Mouse (Mus musculus): Measurements from ENCODE around the gene Baz2a.
"Not testable (repeated sequence)": the region's sequence is repeated elsewhere in the genome, so short reads cannot be mapped to it uniquely, and the experiment has no call there.

The Baz2a gene

DNA sequence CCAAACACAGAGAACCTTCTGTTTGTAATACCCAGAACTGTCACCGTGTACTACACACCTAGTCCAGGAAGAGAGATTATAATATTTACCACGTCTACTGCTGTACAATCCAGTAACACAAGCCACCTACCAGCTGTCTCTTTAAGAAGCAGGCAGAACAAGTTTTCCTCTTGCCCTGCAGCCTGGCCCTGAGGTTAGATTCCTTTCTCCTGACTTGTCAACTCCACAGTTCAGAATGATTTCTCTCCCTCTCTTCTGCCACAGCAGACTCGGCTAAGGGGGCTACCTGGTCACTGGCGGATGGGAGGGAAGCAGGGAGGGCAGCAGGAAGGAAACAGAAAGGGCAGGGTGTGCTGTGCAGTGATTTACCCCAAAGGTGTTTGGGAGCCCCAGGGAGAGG lies 52.3 kb downstream of the Baz2a start:
- peaks cover 40% of the 10 kb centered on the region for H3K36me3 ChIP-seq (ENCODE audit: insufficient read depth, low read length)
- no peak overlapping the region for H3K4me3 ChIP-seq (replicated peaks; ENCODE audit: low read length)
- no peaks in the 10 kb centered on the region for H3K9me3 ChIP-seq (ENCODE audit: low read length)
- peaks cover 63% of the 10 kb centered on the region for H3K4me1 ChIP-seq (replicated peaks; ENCODE audit: low read depth, low read length)
- TF ChIP-seq NANOG (IDR thresholded peaks at IDR 0.05; ENCODE audit: borderline replicate concordance, low read length) (no peak), CTCF (conservative IDR thresholded peaks at IDR 0.05; ENCODE audit: low read length) (no peak), POU5F1 (IDR thresholded peaks at IDR 0.05; ENCODE audit: borderline replicate concordance, low read length) (no peak)
- no peaks in the 10 kb centered on the region for H3K27me3 ChIP-seq (ENCODE audit: insufficient read depth, low read length)

DNA sequence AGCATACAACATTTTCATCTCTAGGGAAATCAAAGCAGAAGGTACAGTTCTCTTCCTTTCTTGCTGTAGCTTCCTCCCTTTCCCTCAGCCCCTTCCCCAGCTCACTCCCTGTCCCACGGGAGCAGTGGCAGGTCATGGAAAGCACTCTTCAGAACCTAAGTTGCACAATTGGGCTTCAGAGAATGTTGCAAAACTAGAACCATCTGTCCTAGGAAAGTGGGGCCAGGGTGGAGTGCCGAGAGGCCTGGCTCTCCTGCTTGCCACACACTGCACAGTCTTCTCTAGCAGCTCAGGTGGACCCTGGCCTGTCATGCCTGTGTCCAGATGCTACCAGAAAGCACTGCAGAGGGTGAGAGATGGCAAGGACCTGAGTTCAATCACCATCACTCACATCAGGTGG lies 53.6 kb downstream of the Baz2a start:
- Histone ChIP-seq H3K9me3 (ENCODE audit: low read length) (no peaks in the 10 kb centered on the region), H3K36me3 (ENCODE audit: insufficient read depth, low read length) (peaks cover 36% of the 10 kb centered on the region), H3K27me3 (ENCODE audit: insufficient read depth, low read length) (no peaks in the 10 kb centered on the region), H3K4me3 (replicated peaks; ENCODE audit: low read length) (no peak overlapping the region), H3K4me1 (replicated peaks; ENCODE audit: low read depth, low read length) (peaks cover 69% of the 10 kb centered on the region)
- TF ChIP-seq NANOG (IDR thresholded peaks at IDR 0.05; ENCODE audit: borderline replicate concordance, low read length) (no peak), POU5F1 (IDR thresholded peaks at IDR 0.05; ENCODE audit: borderline replicate concordance, low read length) (no peak), CTCF (conservative IDR thresholded peaks at IDR 0.05; ENCODE audit: low read length) (no peak)

DNA sequence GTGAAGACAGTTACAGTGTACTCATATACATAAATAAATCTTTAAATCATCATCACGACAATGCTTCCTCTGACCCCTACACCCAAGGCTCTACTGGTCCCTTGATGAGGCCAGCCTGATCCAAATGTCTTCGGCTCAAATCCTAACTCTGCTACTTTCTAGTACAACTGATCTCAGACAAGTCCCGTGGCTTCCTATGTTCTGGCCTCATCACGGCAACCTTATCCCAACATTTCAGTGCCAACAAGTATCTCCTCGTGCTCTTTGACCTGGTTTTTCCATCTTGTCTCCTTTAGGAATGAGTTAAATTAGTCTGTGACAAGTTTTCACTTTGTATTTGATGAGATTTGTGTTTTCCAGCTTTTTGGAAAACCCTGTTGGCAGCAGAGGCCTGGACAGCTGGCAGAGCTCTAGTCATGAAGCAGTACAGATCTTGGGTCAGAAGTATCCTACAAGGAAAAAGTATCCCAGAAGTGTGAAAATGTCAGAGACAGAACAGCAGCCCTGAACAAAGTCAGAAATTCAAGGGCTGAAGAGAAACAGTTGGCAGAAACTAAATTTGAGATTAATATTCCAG lies 57.5 kb downstream of the Baz2a start:
- Histone ChIP-seq H3K36me3 (ENCODE audit: insufficient read depth, low read length) (peaks cover 27% of the 10 kb centered on the region), H3K9me3 (ENCODE audit: low read length) (no peaks in the 10 kb centered on the region), H3K4me1 (replicated peaks; ENCODE audit: low read depth, low read length) (peaks cover 54% of the 10 kb centered on the region), H3K4me3 (replicated peaks; ENCODE audit: low read length) (peak overlapping the region; percentile 63), H3K27me3 (ENCODE audit: insufficient read depth, low read length) (no peaks in the 10 kb centered on the region)
- TF ChIP-seq NANOG (IDR thresholded peaks at IDR 0.05; ENCODE audit: borderline replicate concordance, low read length) (no peak), POU5F1 (IDR thresholded peaks at IDR 0.05; ENCODE audit: borderline replicate concordance, low read length) (no peak), CTCF (conservative IDR thresholded peaks at IDR 0.05; ENCODE audit: low read length) (no peak)

GRCm38 (mm10) chr10:128149592-128149991 lies 58.2 kb downstream of the Baz2a start:
- Histone ChIP-seq H3K36me3 (ENCODE audit: insufficient read depth, low read length) (peaks cover 25% of the 10 kb centered on the region), H3K27me3 (ENCODE audit: insufficient read depth, low read length) (no peaks in the 10 kb centered on the region)

GRCm38 (mm10) chr10:128150941-128151340 lies 59.6 kb downstream of the Baz2a start:
- Histone ChIP-seq H3K36me3 (ENCODE audit: insufficient read depth, low read length) (peaks cover 16% of the 10 kb centered on the region), H3K27me3 (ENCODE audit: insufficient read depth, low read length) (no peaks in the 10 kb centered on the region), H3K4me3 (replicated peaks; ENCODE audit: low read length) (peak overlapping the region; percentile 33), H3K4me1 (replicated peaks; ENCODE audit: low read depth, low read length) (peaks cover 38% of the 10 kb centered on the region), H3K9me3 (ENCODE audit: low read length) (no peaks in the 10 kb centered on the region)
- no peak for TF ChIP-seq NANOG (IDR thresholded peaks at IDR 0.05; ENCODE audit: borderline replicate concordance, low read length)
- no peak for TF ChIP-seq CTCF (conservative IDR thresholded peaks at IDR 0.05; ENCODE audit: low read length)
- TF ChIP-seq POU5F1 (IDR thresholded peaks at IDR 0.05; ENCODE audit: borderline replicate concordance, low read length), result no peak

More at GRCm38 (mm10) chr10:128149592-128149991, 58.2 kb downstream of the Baz2a start:
- no peak for TF ChIP-seq NANOG (IDR thresholded peaks at IDR 0.05; ENCODE audit: borderline replicate concordance, low read length)
- no peak for TF ChIP-seq POU5F1 (IDR thresholded peaks at IDR 0.05; ENCODE audit: borderline replicate concordance, low read length)
- TF ChIP-seq CTCF (conservative IDR thresholded peaks at IDR 0.05; ENCODE audit: low read length), result 0 out of 2 replicates have a peak, but pooled peaks have one; percentile 12
- peaks cover 48% of the 10 kb centered on the region for H3K4me1 ChIP-seq (replicated peaks; ENCODE audit: low read depth, low read length)
- H3K9me3 ChIP-seq (ENCODE audit: low read length), result no peaks in the 10 kb centered on the region
- H3K4me3 ChIP-seq (replicated peaks; ENCODE audit: low read length), result peak overlapping the region; percentile 63

DNA sequence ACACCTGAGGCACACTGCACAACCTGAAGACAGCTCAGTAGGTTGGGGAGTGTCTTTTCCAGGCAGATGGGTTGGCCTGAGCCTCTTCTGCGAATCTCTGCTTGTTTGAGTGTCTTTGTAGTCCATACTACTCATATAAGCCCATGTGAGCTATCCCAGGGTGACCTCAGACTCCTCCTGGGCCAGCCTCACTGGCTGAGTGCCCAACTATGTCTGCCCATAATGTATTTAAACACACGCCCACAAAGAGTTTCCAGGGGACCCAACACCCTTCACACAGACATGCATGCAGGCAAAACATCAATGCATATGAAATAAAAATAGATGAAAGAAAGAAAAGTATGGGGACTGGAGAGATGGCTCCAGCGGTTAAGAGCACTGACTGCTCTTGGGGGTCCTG lies 62.6 kb downstream of the Baz2a start:
- no peak for TF ChIP-seq CTCF (conservative IDR thresholded peaks at IDR 0.05; ENCODE audit: low read length)
- no peak for TF ChIP-seq POU5F1 (IDR thresholded peaks at IDR 0.05; ENCODE audit: borderline replicate concordance, low read length)
- no peak for TF ChIP-seq NANOG (IDR thresholded peaks at IDR 0.05; ENCODE audit: borderline replicate concordance, low read length)
- peaks cover 8% of the 10 kb centered on the region for H3K36me3 ChIP-seq (ENCODE audit: insufficient read depth, low read length)

DNA sequence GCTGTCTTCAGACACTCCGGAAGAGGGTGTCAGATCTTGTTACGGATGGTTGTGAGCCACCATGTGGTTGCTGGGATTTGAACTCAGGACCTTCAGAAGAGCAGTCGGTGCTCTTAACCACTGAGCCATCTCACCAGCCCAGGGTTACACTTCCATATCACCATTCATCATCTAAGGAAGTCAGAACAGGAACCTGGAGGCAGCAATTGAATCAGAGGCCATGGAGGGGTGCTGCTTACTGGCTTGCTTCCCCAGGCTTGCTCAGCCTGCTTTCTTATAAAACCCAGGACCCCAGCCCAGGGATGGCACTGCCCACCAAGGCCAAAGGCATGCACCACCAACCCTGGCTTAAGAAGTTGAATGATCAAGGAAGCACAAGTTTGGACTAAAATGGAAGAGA lies 74.3 kb downstream of the Baz2a start:
- H3K4me3 ChIP-seq (replicated peaks; ENCODE audit: low read length), result not testable (repeated sequence)
- peaks cover 12% of the 10 kb centered on the region for H3K4me1 ChIP-seq (replicated peaks; ENCODE audit: low read depth, low read length)

More for the DNA sequence above, 62.6 kb downstream of the Baz2a start:
- H3K27me3 ChIP-seq (ENCODE audit: insufficient read depth, low read length), result no peaks in the 10 kb centered on the region
- H3K9me3 ChIP-seq (ENCODE audit: low read length), result no peaks in the 10 kb centered on the region
- peaks cover 38% of the 10 kb centered on the region for H3K4me1 ChIP-seq (replicated peaks; ENCODE audit: low read depth, low read length)
- H3K4me3 ChIP-seq (replicated peaks; ENCODE audit: low read length), result no peak overlapping the region

GRCm38 (mm10) chr10:128167091-128167490 lies 75.7 kb downstream of the Baz2a start:
- Histone ChIP-seq H3K4me1 (replicated peaks; ENCODE audit: low read depth, low read length) (peaks cover 20% of the 10 kb centered on the region), H3K27me3 (ENCODE audit: insufficient read depth, low read length) (no peaks in the 10 kb centered on the region), H3K36me3 (ENCODE audit: insufficient read depth, low read length) (no peaks in the 10 kb centered on the region), H3K9me3 (ENCODE audit: low read length) (no peaks in the 10 kb centered on the region), H3K4me3 (replicated peaks; ENCODE audit: low read length) (no peak overlapping the region)
- TF ChIP-seq CTCF (conservative IDR thresholded peaks at IDR 0.05; ENCODE audit: low read length) (no peak), NANOG (IDR thresholded peaks at IDR 0.05; ENCODE audit: borderline replicate concordance, low read length) (no peak), POU5F1 (IDR thresholded peaks at IDR 0.05; ENCODE audit: borderline replicate concordance, low read length) (no peak)

More for the DNA sequence above, 74.3 kb downstream of the Baz2a start:
- H3K27me3 ChIP-seq (ENCODE audit: insufficient read depth, low read length); H3K9me3 ChIP-seq (ENCODE audit: low read length); H3K36me3 ChIP-seq (ENCODE audit: insufficient read depth, low read length): not testable (repeated sequence)

- H3K27me3 ChIP-seq (ENCODE audit: insufficient read depth, low read length); H3K4me3 ChIP-seq (replicated peaks; ENCODE audit: low read length); H3K36me3 ChIP-seq (ENCODE audit: insufficient read depth, low read length); H3K9me3 ChIP-seq (ENCODE audit: low read length): not testable (repeated sequence)
- peaks cover 50% of the 10 kb centered on the region for H3K4me1 ChIP-seq (replicated peaks; ENCODE audit: low read depth, low read length)
Observed at GRCm38 (mm10) chr10:128171348-128171747, 80.0 kb downstream of the Baz2a start.
